12 mouse cellular contexts compared by ENCODE assay signal in the genomic region with DNA sequence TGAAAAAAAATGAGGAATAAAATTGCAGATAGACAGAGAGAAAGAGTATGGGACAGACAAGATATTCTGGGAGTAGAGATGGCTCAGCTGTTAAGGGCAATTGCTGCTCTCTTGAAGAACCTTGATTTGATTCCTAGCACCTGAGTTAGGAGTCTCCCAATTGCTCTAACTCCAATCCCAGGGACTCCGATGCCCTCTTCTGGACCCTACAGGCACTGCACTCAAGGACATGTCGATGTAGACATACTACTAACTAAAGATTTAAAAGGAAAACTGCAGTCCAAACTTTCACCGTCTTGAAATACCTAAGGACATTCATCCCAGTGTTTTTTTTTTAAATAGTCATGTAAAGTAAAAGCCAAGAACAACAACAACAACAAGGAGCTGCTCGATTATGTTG.
A peak's percentile ranks its signal among the peaks of the same experiment; 100 is the strongest.
DNase-seq lines count a peak whose midpoint lies in the region; ATAC-seq and TF ChIP-seq lines count a peak whose summit lies in the region.
"Had no signal": no experiment of that assay in that cellular context is flagged by ENCODE, and none has a peak within 500 bp of the region (broad histone marks: within the 10 kb centered on the region; RNA-seq: fewer than 3 reads in every experiment).

No protein-coding gene starts in this region.

- no peak overlapping the region for H3K27ac ChIP-seq in hindbrain, postnatal 0 days
- H3K27ac ChIP-seq in hindbrain, embryonic 13.5 days = no peak overlapping the region
- no peak overlapping the region for H3K27ac ChIP-seq in lung, postnatal 0 days (ENCODE audit: low read length)
- H3K27ac ChIP-seq in midbrain, embryonic 10.5 days (replicated peaks) = no peak overlapping the region
- H3K27ac ChIP-seq: liver, embryonic 13.5 days; midbrain, embryonic 12.5 days had no signal

- no peak overlapping the region for H3K9ac ChIP-seq in hindbrain, postnatal 0 days (replicated peaks; ENCODE audit: low read length)
- no peak overlapping the region for H3K9ac ChIP-seq in hindbrain, embryonic 13.5 days
- H3K9ac ChIP-seq in lung, postnatal 0 days (replicated peaks; ENCODE audit: low read depth) = no peak overlapping the region
- H3K9ac ChIP-seq: liver, embryonic 13.5 days; midbrain, embryonic 12.5 days had no signal

- no peaks in the 10 kb centered on the region for H3K36me3 ChIP-seq in hindbrain, postnatal 0 days (ENCODE audit: insufficient read depth, low read length)
- H3K36me3 ChIP-seq in hindbrain, embryonic 13.5 days = no peaks in the 10 kb centered on the region
- no peaks in the 10 kb centered on the region for H3K36me3 ChIP-seq in lung, postnatal 0 days (ENCODE audit: insufficient read depth, low read length)
- H3K36me3 ChIP-seq in midbrain, embryonic 10.5 days = no peaks in the 10 kb centered on the region
- H3K36me3 ChIP-seq: liver, embryonic 13.5 days; midbrain, embryonic 12.5 days had no signal

- 68% methylated on average over 4 of the region's 4 CpGs for WGBS in hindbrain, postnatal 0 days
- 66% methylated on average over 4 of the region's 4 CpGs for WGBS in hindbrain, embryonic 13.5 days
- 56% methylated on average over 4 of the region's 4 CpGs for WGBS in lung, postnatal 0 days
- WGBS in midbrain, embryonic 10.5 days = 63% methylated on average over 4 of the region's 4 CpGs

- H3K27me3 ChIP-seq in hindbrain, postnatal 0 days (ENCODE audit: insufficient read depth, low read length) = no peaks in the 10 kb centered on the region
- 0 out of 2 replicates have a peak, but pooled peaks cover 8% of the 10 kb centered on the region for H3K27me3 ChIP-seq in hindbrain, embryonic 13.5 days
- no peaks in the 10 kb centered on the region for H3K27me3 ChIP-seq in lung, postnatal 0 days (replicated peaks; ENCODE audit: insufficient read depth, low read length)
- H3K27me3 ChIP-seq in Patski = peaks cover 11% of the 10 kb centered on the region
- no peaks in the 10 kb centered on the region for H3K27me3 ChIP-seq in midbrain, embryonic 10.5 days (ENCODE audit: low read depth, poor library complexity, severe bottlenecking)
- H3K27me3 ChIP-seq: liver, embryonic 13.5 days had no signal

- no peak overlapping the region for H3K4me3 ChIP-seq in hindbrain, postnatal 0 days (ENCODE audit: low read length)
- no peak overlapping the region for H3K4me3 ChIP-seq in hindbrain, embryonic 13.5 days
- H3K4me3 ChIP-seq in lung, postnatal 0 days (ENCODE audit: low read depth, low read length) = no peak overlapping the region
- no peak overlapping the region for H3K4me3 ChIP-seq in midbrain, embryonic 10.5 days
- H3K4me3 ChIP-seq: liver, embryonic 13.5 days; midbrain, embryonic 12.5 days had no signal

- H3K9me3 ChIP-seq in hindbrain, postnatal 0 days (ENCODE audit: low read length) = no peaks in the 10 kb centered on the region
- H3K9me3 ChIP-seq in hindbrain, embryonic 13.5 days = no peaks in the 10 kb centered on the region
- no peaks in the 10 kb centered on the region for H3K9me3 ChIP-seq in lung, postnatal 0 days (ENCODE audit: low read length)
- no peaks in the 10 kb centered on the region for H3K9me3 ChIP-seq in midbrain, embryonic 10.5 days (replicated peaks)
- H3K9me3 ChIP-seq: liver, embryonic 13.5 days; midbrain, embryonic 12.5 days had no signal

- peak; percentile 24; the same call in 1 of the 2 replicates for TF ChIP-seq CTCF in hindbrain, postnatal 0 days (IDR thresholded peaks at IDR 0.05; ENCODE audit: low read depth)
- TF ChIP-seq CTCF in lung, postnatal 0 days (IDR thresholded peaks at IDR 0.05) = peak; percentile 55
- TF ChIP-seq CTCF in Patski (IDR thresholded peaks at IDR 0.05) = peak; percentile 64

- H3K4me1 ChIP-seq in hindbrain, postnatal 0 days (ENCODE audit: insufficient read depth, low read length) = no peaks in the 10 kb centered on the region
- no peaks in the 10 kb centered on the region for H3K4me1 ChIP-seq in hindbrain, embryonic 13.5 days (replicated peaks)
- no peaks in the 10 kb centered on the region for H3K4me1 ChIP-seq in lung, postnatal 0 days (ENCODE audit: insufficient read depth, low read depth, low read length)
- H3K4me1 ChIP-seq in midbrain, embryonic 10.5 days = no peaks in the 10 kb centered on the region
- H3K4me1 ChIP-seq: liver, embryonic 13.5 days; midbrain, embryonic 12.5 days had no signal

- no peak for DNase-seq in hindbrain, postnatal 0 days (ENCODE audit: low spot score)
- no peak for DNase-seq in lung, postnatal 0 days (ENCODE audit: low spot score)
- no peak for DNase-seq in lung, postnatal 25 days (ENCODE audit: low spot score)
- no peak for DNase-seq in Patski (ENCODE audit: low read depth, low spot score)
- peak; percentile 20 for DNase-seq in thymus, postnatal 25 days
- DNase-seq in midbrain, embryonic 10.5 days (ENCODE audit: low spot score) = no peak
- DNase-seq: cerebellum, postnatal 36 days; layer of hippocampus, postnatal 36 days; liver, embryonic 13.5 days had no signal

- TF ChIP-seq EP300 in lung, postnatal 0 days (IDR thresholded peaks at IDR 0.05) = no peak

- no peak overlapping the region for H3K4me2 ChIP-seq in hindbrain, postnatal 0 days (ENCODE audit: low read depth, low read length)
- H3K4me2 ChIP-seq in hindbrain, embryonic 13.5 days = no peak overlapping the region
- no peak overlapping the region for H3K4me2 ChIP-seq in lung, postnatal 0 days (replicated peaks; ENCODE audit: low read depth, low read length)
- H3K4me2 ChIP-seq: liver, embryonic 13.5 days; midbrain, embryonic 12.5 days had no signal

- ATAC-seq in hindbrain, postnatal 0 days = no peak
- ATAC-seq in hindbrain, embryonic 13.5 days (ENCODE audit: low FRiP score) = no peak
- ATAC-seq in lung, postnatal 0 days = no peak
- ATAC-seq in Patski = no peak
- ATAC-seq: hindbrain, embryonic 16.5 days had no signal

- CTCF ChIA-PET in Patski (lab: Charles Lee) = interaction anchor here (0.9 to 1.6 kb wide), 4 partner anchors 21 to 310 kb away, joined by 3 to 7 read pairs (median 4); no protein-coding TSS in a partner anchor

- in situ Hi-C loops in Patski (cut with MboI; ENCODE audit: low pct_unique_long_range_greater_than_20kb) = loop anchor here (10.0 kb wide), 2 partner anchors 310 to 610 kb away; no protein-coding TSS in a partner anchor

- POLR2A ChIA-PET in Patski (lab: Charles Lee) = no interaction called here
